Mouse (Mus musculus) liver, embryonic 16.5 days (tissue): ENCODE results near the gene Cgnl1. TPM values are rescaled to one million over a fixed set of nuclear protein-coding genes. Genes with fewer than 3 reads are reported as not detected.

Source experiments
- ATAC-seq: fragments of 200-750 bp; cut with Nextera tagmentation; 2 replicates; pipeline ENCODE4 v1.8.0; 2017; ENCODE audit warnings: low read depth, mild to moderate bottlenecking, moderate number of reproducible peaks, moderate library complexity
- H3K27ac ChIP-seq: fragments of 300-500 bp; sonication (generic); 2 replicates; pipeline ENCODE4 v1.5.1; 2014; ENCODE audit warnings: mild to moderate bottlenecking, low read length
- H3K27me3 ChIP-seq: fragments of 300-500 bp; sonication (generic); 2 replicates; pipeline ENCODE4 v1.6.1; 2014; ENCODE audit warnings: low read depth, low read length, mixed read lengths; ENCODE audit not compliant: control insufficient read depth, insufficient read depth
- H3K36me3 ChIP-seq: fragments of 300-500 bp; sonication (generic); 2 replicates; pipeline ENCODE4 v1.6.1; 2014; ENCODE audit warnings: mild to moderate bottlenecking; ENCODE audit not compliant: control insufficient read depth, insufficient read depth
- H3K4me1 ChIP-seq: fragments of 300-500 bp; sonication (generic); 2 replicates; pipeline ENCODE4 v1.6.1; 2014; ENCODE audit warnings: low read depth, low read length, mixed read lengths; ENCODE audit not compliant: control insufficient read depth
- H3K4me2 ChIP-seq: fragments of 300-500 bp; sonication (generic); 2 replicates; pipeline ENCODE4 v1.6.1; 2014; ENCODE audit warnings: low read depth, low read length, mixed read lengths
- H3K4me3 ChIP-seq: fragments of 300-500 bp; sonication (generic); 2 replicates; pipeline ENCODE4 v1.5.1; 2014; ENCODE audit warnings: low read depth, mild to moderate bottlenecking, low read length
- H3K9ac ChIP-seq: fragments of 300-500 bp; sonication (generic); 2 replicates; pipeline ENCODE4 v1.6.1; 2014; ENCODE audit warnings: low read depth, low read length
- H3K9me3 ChIP-seq: fragments of 300-500 bp; sonication (generic); replicated peaks from 2 replicates; pipeline ENCODE4 v1.6.1; 2016; ENCODE audit warnings: low read length; ENCODE audit not compliant: control insufficient read depth
- WGBS: fragments of 180-500 bp; shearing (Covaris S2); extraction: QIAGEN DNeasy Blood & Tissue Kit; methylation state at CpG from one replicate; pipeline ENCODE4 v1.1.7; 2014; ENCODE audit not compliant: insufficient replicate concordance; 5-methylcytosine and 5-hydroxymethylcytosine counted together
- polyA plus RNA-seq: library from polyadenylated mRNA; unstranded; fragments of >200 nt; fragmentation: Nextera tagmentation; extraction: Ambion mirVana; gene quantifications from 2 replicates; pipeline ENCODE4 v1.2.1, GENCODE M21; 2015

Gene Cgnl1
- polyA plus RNA-seq, result 2.0 and 2.6 TPM in 2 replicates

GRCm38 (mm10) chr9:71770991-71771767, at the start of gene Cgnl1:
Cgnl1 (minus strand) TSS chr9:71771602.
- H3K27ac ChIP-seq, result no peak within 1 kb of the TSS
- peaks cover 27% of the 10 kb centered on the region for H3K27me3 ChIP-seq
- no peaks in the 10 kb centered on the region for H3K36me3 ChIP-seq
- H3K4me1 ChIP-seq, result no peaks in the 10 kb centered on the region
- no peaks in the 10 kb centered on the region for H3K9me3 ChIP-seq
- peak within 1 kb of the TSS; percentile 52; the same call in 1 of the 2 replicates for H3K9ac ChIP-seq
- under 1% methylated on average over 58 of the region's 67 CpGs for WGBS
- peak; percentile 89 for ATAC-seq
- H3K4me2 ChIP-seq, result peak within 1 kb of the TSS; percentile 47
- peak within 1 kb of the TSS; percentile 59 for H3K4me3 ChIP-seq

- Histone ChIP-seq H3K9me3 (no peaks in the 10 kb centered on the region), H3K27me3 (no peaks in the 10 kb centered on the region), H3K36me3 (no peaks in the 10 kb centered on the region), H3K9ac (no peak overlapping the region), H3K4me3 (no peak overlapping the region), H3K4me2 (no peak overlapping the region), H3K4me1 (no peaks in the 10 kb centered on the region), H3K27ac (no peak overlapping the region)
- WGBS, result 64% methylated on average over 7 of the region's 7 CpGs
- ATAC-seq, result no peak
Observed at GRCm38 (mm10) chr9:71818453-71818852, 47.1 kb upstream of the Cgnl1 start.

- Histone ChIP-seq H3K4me3 (no peak overlapping the region), H3K36me3 (no peaks in the 10 kb centered on the region), H3K9ac (no peak overlapping the region), H3K9me3 (no peaks in the 10 kb centered on the region), H3K4me1 (no peaks in the 10 kb centered on the region), H3K27ac (no peak overlapping the region), H3K27me3 (no peaks in the 10 kb centered on the region), H3K4me2 (no peak overlapping the region)
- ATAC-seq, result no peak
- 43% methylated on average over 3 of the region's 3 CpGs for WGBS
Observed at GRCm38 (mm10) chr9:71816121-71816520, 44.7 kb upstream of the Cgnl1 start.

GRCm38 (mm10) chr9:71813565-71813964, 42.2 kb upstream of the Cgnl1 start:
- H3K27me3 ChIP-seq, result no peaks in the 10 kb centered on the region
- no peak overlapping the region for H3K4me2 ChIP-seq
- no peaks in the 10 kb centered on the region for H3K36me3 ChIP-seq
- no peaks in the 10 kb centered on the region for H3K9me3 ChIP-seq
- WGBS, result 64% methylated on average over 3 of the region's 3 CpGs
- no peak for ATAC-seq
- no peaks in the 10 kb centered on the region for H3K4me1 ChIP-seq
- H3K9ac ChIP-seq, result no peak overlapping the region
- H3K4me3 ChIP-seq, result no peak overlapping the region
- no peak overlapping the region for H3K27ac ChIP-seq

GRCm38 (mm10) chr9:71812914-71813313, 41.5 kb upstream of the Cgnl1 start:
- no peak overlapping the region for H3K9ac ChIP-seq
- H3K9me3 ChIP-seq, result no peaks in the 10 kb centered on the region
- H3K27me3 ChIP-seq, result no peaks in the 10 kb centered on the region
- no peak overlapping the region for H3K4me3 ChIP-seq
- WGBS, result 67% methylated on average over 4 of the region's 4 CpGs
- no peak overlapping the region for H3K27ac ChIP-seq
- no peak overlapping the region for H3K4me2 ChIP-seq
- no peaks in the 10 kb centered on the region for H3K36me3 ChIP-seq
- H3K4me1 ChIP-seq, result no peaks in the 10 kb centered on the region
- no peak for ATAC-seq

DNA sequence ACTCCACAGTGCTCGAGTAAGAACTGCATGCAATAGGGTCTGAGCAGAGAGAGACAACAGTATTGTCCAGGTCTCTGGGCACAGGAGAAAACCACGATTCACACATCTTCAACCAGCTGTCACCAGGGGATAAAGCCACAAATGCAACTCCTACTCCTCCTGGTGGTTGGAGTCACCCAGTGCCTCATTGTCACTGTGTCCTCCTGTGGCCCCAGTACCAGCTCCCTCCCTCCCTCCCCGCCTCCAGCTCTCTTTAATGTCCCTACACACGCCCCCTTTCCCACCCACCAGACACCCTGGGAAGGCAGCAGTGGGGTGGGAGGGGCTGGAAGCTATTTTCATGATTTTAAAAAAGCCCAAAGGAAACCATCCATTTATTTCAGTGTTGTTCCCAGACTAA, 41.0 kb upstream of the Cgnl1 start:
- Histone ChIP-seq H3K9ac (no peak overlapping the region), H3K36me3 (no peaks in the 10 kb centered on the region), H3K9me3 (no peaks in the 10 kb centered on the region), H3K4me1 (no peaks in the 10 kb centered on the region), H3K4me3 (no peak overlapping the region), H3K27ac (no peak overlapping the region), H3K4me2 (no peak overlapping the region), H3K27me3 (no peaks in the 10 kb centered on the region)
- no peak for ATAC-seq
- 33% methylated on average over 4 of the region's 4 CpGs for WGBS

DNA sequence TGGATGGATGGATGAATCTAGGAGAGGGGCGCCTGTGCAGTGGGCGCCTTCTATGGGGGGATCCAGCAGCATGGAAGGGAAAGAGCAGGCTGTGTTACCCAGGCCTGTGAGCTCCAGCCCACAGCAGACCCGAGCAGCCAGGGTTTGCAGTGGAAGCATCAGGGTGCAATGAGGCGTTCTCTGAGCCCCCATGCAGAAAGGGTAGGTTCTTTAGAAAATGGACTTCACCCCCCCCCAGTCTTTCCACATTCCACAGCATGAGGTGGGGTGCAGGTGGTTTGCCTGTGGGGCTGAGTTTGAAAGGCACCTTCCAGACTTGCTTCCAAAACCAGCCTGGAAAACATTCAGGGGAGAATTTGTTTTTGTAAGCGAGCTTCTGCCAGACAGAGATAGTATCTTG, 40.0 kb upstream of the Cgnl1 start:
- no peak overlapping the region for H3K9ac ChIP-seq
- H3K36me3 ChIP-seq, result no peaks in the 10 kb centered on the region
- no peak overlapping the region for H3K4me3 ChIP-seq
- no peak overlapping the region for H3K4me2 ChIP-seq
- WGBS, result 50% methylated on average over 5 of the region's 5 CpGs
- no peak overlapping the region for H3K27ac ChIP-seq
- no peak for ATAC-seq
- no peaks in the 10 kb centered on the region for H3K9me3 ChIP-seq
- no peaks in the 10 kb centered on the region for H3K4me1 ChIP-seq
- no peaks in the 10 kb centered on the region for H3K27me3 ChIP-seq

- Histone ChIP-seq H3K4me2 (no peak overlapping the region), H3K9ac (no peak overlapping the region), H3K4me1 (no peaks in the 10 kb centered on the region), H3K9me3 (no peaks in the 10 kb centered on the region), H3K27ac (no peak overlapping the region), H3K27me3 (no peaks in the 10 kb centered on the region), H3K4me3 (no peak overlapping the region), H3K36me3 (no peaks in the 10 kb centered on the region)
- ATAC-seq, result no peak
- 66% methylated on average over 2 of the region's 2 CpGs for WGBS
Observed at GRCm38 (mm10) chr9:71810723-71811122, 39.3 kb upstream of the Cgnl1 start.

GRCm38 (mm10) chr9:71808640-71809254, 37.3 kb upstream of the Cgnl1 start:
- H3K9ac ChIP-seq, result no peak overlapping the region
- ATAC-seq, result no peak
- H3K27ac ChIP-seq, result no peak overlapping the region
- H3K36me3 ChIP-seq, result no peaks in the 10 kb centered on the region
- H3K4me1 ChIP-seq, result no peaks in the 10 kb centered on the region
- H3K27me3 ChIP-seq, result no peaks in the 10 kb centered on the region
- H3K9me3 ChIP-seq, result no peaks in the 10 kb centered on the region
- no peak overlapping the region for H3K4me3 ChIP-seq
- peak overlapping the region; percentile 25; the same call in 1 of the 2 replicates for H3K4me2 ChIP-seq
- 44% methylated on average over 11 of the region's 11 CpGs for WGBS
